Mouse (Mus musculus) kidney, adult 2 months (tissue): ENCODE measurements at regions not wholly inside any gene's neighbourhood (a gene's known extent, or its start where the extent isn't known, plus 50 kb on each side); places are given as distances from the start of the nearest gene placed in this dataset.

Experiments
- CTCF ChIP-seq: fragments of 200-500 bp; conservative IDR thresholded peaks from 2 replicates; pipeline ENCODE4 v1.5.1; 2011; ENCODE audit warnings: low read depth, mild to moderate bottlenecking, control low read depth, low read length, moderate library complexity, mixed read lengths; ENCODE audit not compliant: insufficient read depth, insufficient read length
- POLR2A ChIP-seq: fragments of 200-500 bp; IDR thresholded peaks from one replicate; pipeline ENCODE4 v1.6.1; 2011; ENCODE audit warnings: low read depth, low read length, control low read depth

GRCm38 (mm10) chr16:24284215-24284614 lies 109.1 kb upstream of the Lpp start:
- TF ChIP-seq CTCF (no peak), POLR2A (no peak)
